Mouse (Mus musculus) spleen, postnatal 36 days (tissue): ENCODE data around the gene Dlgap3.

Source experiments
- DNase-seq, 2 experiments: peaks; one replicate each; pipeline ENCODE4 v3.0.0; 2022; ENCODE audit warnings: low spot score in 2 of 2, mixed read lengths in 1 of 2

The Dlgap3 gene

GRCm38 (mm10) chr4:127174075-127174899 is 5.3 kb downstream of the Dlgap3 start:
- DNase-seq, result no peak

DNA sequence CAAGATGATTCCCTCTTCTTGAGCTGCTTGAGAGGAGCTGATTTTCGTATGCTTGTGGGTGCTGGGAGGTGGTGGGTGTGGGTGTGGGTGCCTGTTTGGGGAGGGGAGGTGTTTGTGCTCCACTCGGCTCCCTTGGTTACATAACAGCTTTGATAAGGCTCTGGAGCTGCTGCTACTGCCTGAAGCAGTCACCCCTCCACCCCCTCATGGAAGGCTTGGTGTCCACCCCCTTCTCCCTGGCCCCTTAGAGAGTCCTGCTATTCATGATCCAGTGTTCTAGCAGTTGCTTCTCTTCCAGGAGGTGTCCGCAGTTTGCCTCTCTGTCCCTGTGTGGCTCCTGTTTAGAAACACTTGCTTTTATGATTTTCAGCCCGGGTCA is 5.9 kb downstream of the Dlgap3 start:
- no peak for DNase-seq

DNA sequence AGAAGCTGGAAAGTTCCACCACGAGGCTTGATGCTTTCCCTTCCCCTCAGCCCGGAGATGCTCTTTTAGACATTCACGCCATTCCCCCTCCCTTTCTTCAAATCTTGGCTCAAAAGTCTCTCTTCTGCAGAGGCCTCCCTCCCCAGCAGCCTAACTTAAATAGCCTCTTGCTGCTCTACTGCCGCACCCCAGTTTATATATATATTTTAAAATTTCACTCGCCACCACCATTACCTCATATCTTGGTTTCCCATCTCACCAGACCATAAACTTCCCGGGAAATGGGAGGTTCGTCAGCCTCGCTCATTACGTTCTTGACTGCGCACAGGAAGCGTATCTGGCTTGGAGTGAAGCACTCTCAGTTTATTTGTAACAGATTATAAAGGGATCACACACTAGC is 9.0 kb downstream of the Dlgap3 start:
- DNase-seq, result no peak

DNA sequence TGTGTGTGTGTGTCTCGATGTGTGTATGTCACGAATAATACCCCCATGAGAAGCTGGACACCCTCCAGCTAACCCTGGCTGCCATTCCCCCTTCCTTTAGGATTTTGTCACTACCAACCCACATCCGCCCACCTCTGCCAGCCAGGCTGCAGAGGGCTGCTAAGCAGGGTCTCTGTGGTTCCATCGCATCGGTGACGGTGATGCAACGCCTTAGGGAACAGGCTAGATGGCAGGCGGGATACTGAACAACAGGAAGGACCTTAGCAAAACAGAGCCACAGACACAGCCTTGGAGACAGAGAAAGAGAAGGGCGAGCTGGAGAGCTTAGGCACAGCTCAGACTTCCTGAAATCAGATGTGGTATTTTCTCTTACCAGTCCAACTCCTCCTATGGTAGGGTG is 9.7 kb downstream of the Dlgap3 start:
- DNase-seq, result no peak

GRCm38 (mm10) chr4:127179469-127180449 is 10.8 kb downstream of the Dlgap3 start:
- DNase-seq, result no peak

DNA sequence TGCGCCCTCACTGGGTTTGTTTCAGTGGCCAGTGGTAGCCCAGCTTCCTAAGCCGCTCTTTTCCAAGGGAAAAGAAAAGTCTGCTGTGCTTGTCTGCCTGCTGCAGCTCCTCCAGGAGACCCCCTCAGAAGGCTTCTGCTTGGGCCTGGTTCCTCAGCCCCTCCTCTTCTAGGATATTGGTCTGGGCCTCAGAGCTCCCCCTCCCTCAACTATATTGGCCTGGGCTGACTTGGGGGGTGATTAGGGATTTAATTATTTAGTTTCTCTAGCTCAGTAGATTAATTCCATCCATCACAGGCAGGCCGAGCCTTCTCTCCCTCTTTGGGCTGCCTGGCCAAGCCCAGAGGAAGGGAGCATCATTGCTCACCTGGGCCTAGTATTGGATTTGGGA is 11.4 kb downstream of the Dlgap3 start:
- DNase-seq, result no peak

GRCm38 (mm10) chr4:127181010-127181409 is 12.0 kb downstream of the Dlgap3 start:
- no peak for DNase-seq

GRCm38 (mm10) chr4:127183867-127184266 is 14.9 kb downstream of the Dlgap3 start:
- no peak for DNase-seq

DNA sequence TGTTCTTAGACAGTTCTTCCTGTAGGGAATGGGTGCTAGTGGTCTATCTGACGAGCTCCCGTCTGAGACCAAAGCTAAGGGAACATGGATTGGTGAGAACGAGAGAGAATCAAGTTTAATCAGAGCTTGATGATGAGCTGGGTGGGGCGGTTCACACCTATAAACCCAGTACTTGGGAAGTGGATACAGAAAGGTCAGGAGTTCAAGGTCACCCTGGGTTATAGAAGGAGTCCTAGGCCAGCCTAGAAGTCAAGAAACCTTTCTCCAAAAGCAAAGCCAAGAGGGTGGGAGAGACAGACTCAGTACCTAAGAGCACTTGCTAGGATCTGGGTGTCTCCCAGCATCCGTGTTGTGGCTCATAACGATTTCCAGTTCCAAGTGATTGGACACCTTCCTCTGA is 21.9 kb downstream of the Dlgap3 start:
- no peak for DNase-seq

GRCm38 (mm10) chr4:127192704-127193103 is 23.7 kb downstream of the Dlgap3 start:
- no peak for DNase-seq

DNA sequence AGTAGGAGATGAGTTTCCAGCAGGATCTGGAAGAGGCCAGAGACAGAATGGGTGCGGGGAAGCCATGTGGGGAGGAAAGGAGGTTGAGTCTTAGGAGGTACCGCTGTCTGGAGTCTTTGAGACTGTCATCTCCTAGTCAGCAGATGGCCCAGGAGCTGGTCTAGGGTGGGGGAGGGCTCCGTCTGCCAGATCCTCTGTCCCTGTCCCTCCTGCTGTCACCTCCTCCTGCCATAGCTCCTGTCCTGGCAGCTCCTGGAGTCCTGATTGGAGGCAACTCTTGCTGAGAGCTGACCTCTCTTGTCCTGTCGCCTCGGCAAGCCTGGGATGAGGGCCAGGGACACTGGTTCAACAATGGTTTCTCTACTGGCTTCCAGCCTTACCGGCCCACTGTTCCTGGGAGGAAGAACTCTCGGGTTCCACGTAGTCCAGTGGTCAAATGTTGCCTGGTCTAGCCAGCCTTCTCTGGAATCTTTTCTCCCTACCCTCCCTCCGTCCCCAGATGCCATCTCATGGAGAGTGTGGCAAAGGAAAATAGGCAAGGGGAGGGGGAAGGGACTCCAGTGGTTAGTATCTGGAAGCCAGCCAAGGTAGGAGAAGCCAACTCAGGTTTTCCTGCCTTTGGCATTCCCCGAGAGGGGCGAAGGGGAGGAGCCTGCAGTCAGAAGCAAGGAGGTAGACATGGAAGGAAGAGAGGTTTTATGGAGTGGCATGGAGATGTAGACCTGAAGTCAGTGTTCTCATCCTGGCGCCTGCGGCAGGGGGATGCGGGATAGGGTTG is 24.6 kb downstream of the Dlgap3 start:
- DNase-seq, result no peak

DNA sequence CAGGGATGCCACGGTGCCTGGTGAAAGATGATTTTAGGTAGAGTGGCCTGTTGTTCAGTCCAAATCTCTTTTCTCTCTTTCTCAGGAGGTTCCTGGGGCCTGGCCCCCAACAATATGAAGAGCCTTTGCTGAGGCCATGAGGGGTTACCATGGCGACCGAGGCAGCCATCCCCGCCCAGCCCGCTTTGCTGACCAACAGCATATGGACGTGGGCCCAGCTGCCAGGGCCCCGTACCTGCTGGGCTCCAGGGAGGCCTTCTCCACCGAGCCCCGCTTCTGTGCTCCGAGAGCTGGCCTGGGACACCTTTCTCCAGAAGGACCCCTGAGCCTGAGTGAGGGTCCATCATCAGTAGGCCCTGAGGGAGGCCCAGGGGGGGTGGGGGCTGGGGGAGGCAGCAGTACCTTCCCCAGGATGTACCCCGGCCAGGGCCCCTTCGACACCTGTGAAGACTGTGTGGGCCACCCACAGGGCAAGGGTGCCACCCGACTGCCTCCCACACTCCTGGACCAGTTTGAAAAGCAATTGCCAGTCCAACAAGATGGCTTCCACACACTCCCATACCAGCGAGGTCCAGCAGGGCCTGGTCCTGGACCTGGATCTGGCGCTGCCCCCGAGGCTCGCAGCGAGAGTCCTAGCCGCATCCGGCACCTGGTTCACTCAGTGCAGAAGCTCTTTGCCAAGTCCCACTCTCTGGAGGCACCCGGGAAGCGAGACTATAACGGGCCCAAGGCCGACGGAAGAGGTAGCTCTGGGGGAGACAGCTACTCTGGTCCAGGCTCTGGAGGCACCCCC is 25.7 kb downstream of the Dlgap3 start:
- no peak for DNase-seq

DNA sequence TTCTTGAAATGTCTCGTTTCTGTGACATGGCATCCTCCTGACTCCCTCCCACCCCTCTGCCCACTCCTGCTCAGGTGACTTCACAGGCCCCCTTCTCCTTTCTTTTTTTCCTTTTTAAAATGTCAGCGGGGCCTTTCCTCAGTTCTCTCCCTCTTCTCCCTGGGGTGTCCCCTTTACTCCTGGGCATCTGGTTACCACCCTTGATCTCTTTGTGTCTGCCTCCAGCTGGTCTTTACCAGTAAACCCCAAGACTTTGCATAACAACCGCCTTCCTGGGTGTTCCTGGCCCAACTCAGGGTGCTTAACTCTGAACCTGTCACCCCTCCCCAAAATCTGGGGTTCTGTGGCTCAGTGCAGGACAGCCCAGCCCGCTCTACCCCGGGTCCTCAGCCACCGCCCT is 29.6 kb downstream of the Dlgap3 start:
- DNase-seq, result no peak

DNA sequence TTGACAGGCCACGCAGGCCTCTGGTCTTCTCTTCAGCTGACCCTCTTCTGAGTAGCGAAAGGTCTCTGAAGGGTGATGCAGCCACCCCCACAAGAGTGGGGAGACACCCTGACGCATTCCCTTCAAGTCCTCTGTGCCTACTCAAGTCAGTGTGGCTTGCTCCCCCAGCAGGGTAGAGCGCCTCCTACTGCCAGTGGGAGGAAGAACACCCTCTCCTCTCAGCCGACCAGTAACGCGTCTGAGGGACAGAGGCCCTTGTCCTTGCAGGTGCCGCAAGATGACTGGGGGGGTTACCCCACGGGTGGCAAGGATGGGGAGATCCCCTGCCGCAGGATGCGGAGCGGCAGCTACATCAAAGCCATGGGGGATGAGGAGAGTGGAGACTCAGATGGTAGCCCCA is 30.4 kb downstream of the Dlgap3 start:
- DNase-seq, result no peak

DNA sequence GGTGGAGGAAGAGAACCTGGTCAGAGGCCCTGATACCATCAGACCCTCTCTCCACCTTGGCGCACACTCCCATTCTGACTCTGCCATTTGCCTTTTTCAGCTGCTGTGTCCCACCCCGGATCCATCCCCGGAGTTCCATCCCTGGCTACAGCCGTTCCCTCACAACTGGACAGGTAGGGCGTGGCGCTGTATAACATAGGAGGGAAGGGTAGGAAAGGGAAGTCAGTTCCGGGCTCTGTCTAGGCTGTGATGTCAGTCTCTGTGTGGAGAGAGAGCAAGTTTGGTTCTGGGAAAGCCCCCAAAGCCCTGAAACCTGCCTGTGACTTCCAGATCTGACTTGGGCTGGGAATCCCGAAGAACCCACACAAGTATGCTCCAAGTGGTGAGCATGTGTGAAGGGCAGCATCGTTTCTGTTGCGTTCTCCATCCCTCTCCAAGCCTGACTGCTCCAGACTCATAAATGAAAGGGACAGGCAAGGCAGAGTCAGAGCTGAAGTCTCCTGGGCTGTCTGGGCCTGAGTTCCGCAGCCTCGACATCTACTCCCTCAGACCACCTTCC is 31.2 kb downstream of the Dlgap3 start:
- DNase-seq, result no peak

- DNase-seq, result no peak
Measured at GRCm38 (mm10) chr4:127200769-127201617, 32.0 kb downstream of the Dlgap3 start.

DNA sequence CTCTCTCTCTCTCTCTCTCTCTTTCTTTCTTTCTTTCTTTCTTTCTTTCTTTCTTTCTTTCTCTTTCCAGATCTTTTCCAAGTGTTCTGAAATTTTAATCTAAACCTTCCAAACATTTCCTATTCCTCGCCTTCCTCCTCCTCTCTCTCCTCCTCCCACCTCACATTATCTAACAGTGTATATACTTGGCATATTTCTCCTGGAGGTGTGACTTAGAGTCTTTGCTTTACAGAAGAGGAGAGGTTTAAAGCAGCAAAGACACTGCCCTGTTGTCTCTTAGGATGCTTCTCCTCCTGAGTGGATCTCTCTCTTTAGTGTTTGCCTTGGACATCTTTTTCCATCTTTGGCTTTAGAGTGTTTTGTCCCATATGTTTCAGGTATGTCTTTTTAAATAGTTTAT is 34.1 kb downstream of the Dlgap3 start:
- DNase-seq, result no peak

GRCm38 (mm10) chr4:127211318-127211717 is 42.3 kb downstream of the Dlgap3 start:
- no peak for DNase-seq

- DNase-seq, result no peak
Measured at GRCm38 (mm10) chr4:127214510-127214909, 45.5 kb downstream of the Dlgap3 start.

- no peak for DNase-seq
Measured at GRCm38 (mm10) chr4:127215103-127215502, 46.1 kb downstream of the Dlgap3 start.
